Mouse (Mus musculus) heart, adult 9 months (tissue): Measurements from ENCODE around the gene Gm49393.

Experiments
- DNase-seq, 2 experiments: peaks; one replicate each; pipeline ENCODE4 v3.0.0; 2022; ENCODE audit warnings: low spot score in 2 of 2

Gm49393 gene

DNA sequence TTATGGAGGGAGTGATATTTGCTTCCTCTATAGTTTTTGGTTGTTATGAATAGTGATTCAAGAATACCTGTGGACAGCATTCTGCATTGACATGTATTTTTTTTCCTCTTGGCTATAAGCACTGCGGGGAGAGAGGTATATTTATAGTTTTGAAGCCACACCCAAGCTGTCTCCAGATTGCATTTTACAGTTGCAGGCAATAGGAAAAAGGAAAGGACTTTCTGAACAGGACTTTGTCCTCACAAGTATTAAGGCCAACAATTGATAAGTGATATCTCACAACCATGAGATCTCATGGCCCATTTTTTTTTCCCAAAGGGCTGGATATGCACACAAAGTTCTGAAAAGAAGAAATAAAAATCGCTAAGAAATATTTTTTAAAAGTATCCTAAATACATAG lies 125.7 kb downstream of the Gm49393 start:
- no peak for DNase-seq
